Comparison of ENCODE assay signal across 9 mouse cellular contexts in genomic region chr16:33587283-33588127, GRCm38 (mm10).
DNase-seq lines count a peak whose midpoint lies in the region; ATAC-seq and TF ChIP-seq lines count a peak whose summit lies in the region.
"Had no signal": no experiment of that assay in that cellular context is flagged by ENCODE, and none has a peak within 500 bp of the region (broad histone marks: within the 10 kb centered on the region; RNA-seq: fewer than 3 reads in every experiment).

No protein-coding gene starts in this region.

- no peak overlapping the region for H3K4me3 ChIP-seq in brown adipose tissue, adult 24 weeks (ENCODE audit: insufficient read depth, low read depth, low read length)
- H3K4me3 ChIP-seq in limb, embryonic 12.5 days (replicated peaks): no peak overlapping the region
- no peak overlapping the region for H3K4me3 ChIP-seq in left cerebral cortex, adult 2 months

- no peak overlapping the region for H3K9ac ChIP-seq in limb, embryonic 12.5 days (replicated peaks)

- ATAC-seq in limb, embryonic 12.5 days (ENCODE audit: insufficient number of reproducible peaks, insufficient read depth, low FRiP score, low TSS enrichment, low read depth): peak; percentile 45
- ATAC-seq in activated CD4-positive, CD25-positive, alpha-beta regulatory T cell, adult 4 months: no peak

- H3K36me3 ChIP-seq in limb, embryonic 12.5 days: no peaks in the 10 kb centered on the region

- TF ChIP-seq CTCF in left cerebral cortex, adult 2 months (IDR thresholded peaks at IDR 0.05): no peak

- 60% methylated on average over 16 of the region's 16 CpGs for WGBS in limb, embryonic 12.5 days

- H3K4me1 ChIP-seq in brown adipose tissue, adult 24 weeks (ENCODE audit: control insufficient read depth, insufficient read depth, insufficient read length, low read length): peaks cover 12% of the 10 kb centered on the region
- H3K4me1 ChIP-seq in limb, embryonic 12.5 days (replicated peaks): peaks cover 49% of the 10 kb centered on the region

- H3K4me2 ChIP-seq in limb, embryonic 12.5 days: no peak overlapping the region

- no peaks in the 10 kb centered on the region for H3K27me3 ChIP-seq in limb, embryonic 12.5 days

- intact Hi-C loops in heart, postnatal 10 days (cut with DNase I): no loop called here
- intact Hi-C loops in left cerebral cortex, adult 2 months (cut with DNase I): no loop called here

- DNase-seq in 3134 (ENCODE audit: extremely low read depth, insufficient read length, low spot score) (peak; percentile 60), adipocyte (ENCODE audit: low spot score) (no peak)
- DNase-seq in heart, postnatal 10 days: peak; percentile 71 to 72
- DNase-seq in thymus, postnatal 14 days: no peak
- no peak for DNase-seq in left cerebral cortex, adult 2 months (ENCODE audit: extremely low spot score in 1 of 2, low spot score in 2 of 2)

- H3K9me3 ChIP-seq in limb, embryonic 12.5 days: no peaks in the 10 kb centered on the region

- peak overlapping the region; percentile 31 for H3K27ac ChIP-seq in brown adipose tissue, adult 24 weeks (replicated peaks; ENCODE audit: low read depth, low read length)
- peak overlapping the region; percentile 64; the same call in 1 of the 2 replicates for H3K27ac ChIP-seq in limb, embryonic 12.5 days
- H3K27ac ChIP-seq in left cerebral cortex, adult 2 months: no peak overlapping the region
- H3K27ac ChIP-seq: macrophage had no signal

Comparison
In these comparisons a context has a peak if more than half of its experiments do, and no peak if none do; other contexts are left out.
1. DNase-seq: peak in 3134 (single experiment) and heart, postnatal 10 days (2 of 2); none in adipocyte (single experiment), thymus, postnatal 14 days (single experiment) and left cerebral cortex, adult 2 months (0 of 2).